Mouse (Mus musculus) CH12.LX (cell line): ENCODE measurements around the gene Ccdc150.

ENCODE experiments used
- CHD1 ChIP-seq: IDR thresholded peaks from 2 replicates; pipeline ENCODE4 v1.6.1; 2012; ENCODE audit warnings: low read depth, low read length, improper control_type of control experiment, inconsistent platforms
- CHD2 ChIP-seq: IDR thresholded peaks from 2 replicates; pipeline ENCODE4 v1.6.1; 2011; ENCODE audit warnings: low read length, improper control_type of control experiment
- CTCF ChIP-seq, 2 experiments: IDR thresholded peaks in 1 of 2; conservative IDR thresholded peaks in 1 of 2; 2 replicates each; pipeline ENCODE4 v1.5.1; 2011 to 2012; ENCODE audit warnings: low read depth in 2 of 2, low read length in 2 of 2, improper control_type of control experiment in 1 of 2, inconsistent platforms in 1 of 2, mild to moderate bottlenecking in 1 of 2, moderate library complexity in 1 of 2
- E2F4 ChIP-seq: IDR thresholded peaks from 2 replicates; pipeline ENCODE4 v1.6.1; 2011; ENCODE audit warnings: low read depth, low read length, improper control_type of control experiment; ENCODE audit not compliant: insufficient replicate concordance
- EP300 ChIP-seq: IDR thresholded peaks from 2 replicates; pipeline ENCODE4 v1.6.1; 2011; ENCODE audit warnings: low read length, improper control_type of control experiment
- ETS1 ChIP-seq: conservative IDR thresholded peaks from 2 replicates; pipeline ENCODE4 v1.6.1; 2012; ENCODE audit warnings: low read depth, mild to moderate bottlenecking, inconsistent platforms, low read length, improper control_type of control experiment, moderate library complexity
- HCFC1 ChIP-seq: IDR thresholded peaks from 2 replicates; pipeline ENCODE4 v1.6.1; 2012; ENCODE audit warnings: low read depth, mild to moderate bottlenecking, inconsistent platforms, low read length, improper control_type of control experiment
- MAFK ChIP-seq: IDR thresholded peaks from 2 replicates; pipeline ENCODE4 v1.6.1; 2011; ENCODE audit warnings: low read length, improper control_type of control experiment; ENCODE audit not compliant: insufficient replicate concordance
- MYC ChIP-seq: IDR thresholded peaks from 2 replicates; pipeline ENCODE4 v1.6.1; 2011; ENCODE audit warnings: low read depth, mild to moderate bottlenecking, improper control_type of control experiment, low read length
- NRF1 ChIP-seq: IDR thresholded peaks from 2 replicates; pipeline ENCODE4 v1.6.1; 2014; ENCODE audit warnings: low read depth, mild to moderate bottlenecking, inconsistent platforms, low read length, improper control_type of control experiment, moderate library complexity
- POLR2A ChIP-seq: IDR thresholded peaks from 2 replicates; pipeline ENCODE4 v1.6.1; 2011; ENCODE audit warnings: low read depth, mild to moderate bottlenecking, improper control_type of control experiment, low read length
- SIN3A ChIP-seq: IDR thresholded peaks from 2 replicates; pipeline ENCODE4 v1.6.1; 2012; ENCODE audit warnings: low read length, improper control_type of control experiment, inconsistent platforms
- USF1 ChIP-seq: IDR thresholded peaks from 2 replicates; pipeline ENCODE4 v1.6.1; 2014; ENCODE audit warnings: low read depth, mild to moderate bottlenecking, inconsistent platforms, low read length, improper control_type of control experiment
- ZC3H11A ChIP-seq: IDR thresholded peaks from 2 replicates; pipeline ENCODE4 v1.6.1; 2012; ENCODE audit warnings: low read depth, mild to moderate bottlenecking, inconsistent platforms, low read length, improper control_type of control experiment

- TF ChIP-seq ZC3H11A (0 out of 2 replicates have a peak, but pooled peaks have one; percentile 1), CTCF (conservative IDR thresholded peaks at IDR 0.05 in 1 of 2, IDR thresholded peaks at IDR 0.05 in 1 of 2; ENCODE audit: low read depth in 2 of 2, low read length in 2 of 2) (peak; percentile 31 to 76), POLR2A (no peak), MAFK (no peak), USF1 (no peak), EP300 (no peak), SIN3A (no peak), CHD2 (no peak), ETS1 (no peak), HCFC1 (no peak), E2F4 (no peak), CHD1 (no peak), MYC (no peak), NRF1 (no peak)
Measured at GRCm38 (mm10) chr1:54380978-54381914, 130.8 kb downstream of the Ccdc150 start.
